Mouse (Mus musculus) MEL (cell line): Measurements from ENCODE around the gene Igfbp1. TPM values are rescaled to one million over a fixed set of nuclear protein-coding genes. Genes with fewer than 3 reads are reported as not detected.

ENCODE experiments used
- DNase-seq: peaks from one replicate; pipeline ENCODE4 v3.0.0; 2011; ENCODE audit warnings: low read depth, low spot score
- H3K27ac ChIP-seq: 2 replicates; pipeline ENCODE4 v1.5.1; 2012; ENCODE audit warnings: low read depth, mild to moderate bottlenecking, control low read depth, low read length, moderate library complexity; ENCODE audit not compliant: control insufficient read depth
- H3K27me3 ChIP-seq, 2 experiments: fragments of 150-350 bp in 1 of 2; sonication (generic) in 1 of 2; 2 replicates each; pipeline ENCODE4 v1.6.1; 2012; ENCODE audit warnings: low read length in 2 of 2, mild to moderate bottlenecking in 2 of 2, improper control_type of control experiment in 1 of 2, moderate library complexity in 1 of 2; ENCODE audit not compliant: insufficient read depth in 2 of 2, control insufficient read depth in 1 of 2
- H3K36me3 ChIP-seq, 2 experiments: 2 replicates each; pipeline ENCODE4 v1.6.1; 2012 to 2014; ENCODE audit warnings: low read length in 2 of 2, improper control_type of control experiment in 1 of 2, inconsistent platforms in 1 of 2, mild to moderate bottlenecking in 1 of 2; ENCODE audit not compliant: insufficient read depth in 2 of 2, control insufficient read depth in 1 of 2
- H3K4me1 ChIP-seq, 2 experiments: fragments of 150-350 bp in 1 of 2; sonication (generic) in 1 of 2; 2 replicates each; pipeline ENCODE4 v1.6.1; 2012; ENCODE audit warnings: low read length in 2 of 2, improper control_type of control experiment in 1 of 2, mild to moderate bottlenecking in 1 of 2; ENCODE audit not compliant: insufficient read depth in 2 of 2, control insufficient read depth in 1 of 2
- H3K4me3 ChIP-seq, 2 experiments: fragments of 150-350 bp in 1 of 2; sonication (generic) in 1 of 2; 2 replicates each; pipeline ENCODE4 v1.5.1; 2012; ENCODE audit warnings: low read depth in 2 of 2, low read length in 2 of 2, mild to moderate bottlenecking in 2 of 2, moderate library complexity in 2 of 2, control low read depth in 1 of 2, improper control_type of control experiment in 1 of 2; ENCODE audit not compliant: control insufficient read depth in 1 of 2, insufficient read depth in 1 of 2
- H3K79me2 ChIP-seq: 2 replicates; pipeline ENCODE4 v1.6.1; 2012; ENCODE audit warnings: mild to moderate bottlenecking, low read length, moderate library complexity; ENCODE audit not compliant: control insufficient read depth, poor library complexity, insufficient read depth
- H3K9ac ChIP-seq: 2 replicates; pipeline ENCODE4 v1.6.1; 2012; ENCODE audit warnings: low read depth, mild to moderate bottlenecking, control low read depth, low read length, moderate library complexity; ENCODE audit not compliant: control insufficient read depth, poor library complexity, severe bottlenecking
- H3K9me3 ChIP-seq: fragments of 150-350 bp; sonication (generic); replicated peaks from 2 replicates; pipeline ENCODE4 v1.6.1; 2012; ENCODE audit warnings: mild to moderate bottlenecking, low read length, improper control_type of control experiment, moderate library complexity; ENCODE audit not compliant: insufficient read depth
- BHLHE40 ChIP-seq: IDR thresholded peaks from 2 replicates; pipeline ENCODE4 v1.6.1; 2012; ENCODE audit warnings: low read depth, mild to moderate bottlenecking, inconsistent platforms, low read length, improper control_type of control experiment, borderline replicate concordance
- CHD2 ChIP-seq: IDR thresholded peaks from 2 replicates; pipeline ENCODE4 v1.6.1; 2011; ENCODE audit warnings: low read length, improper control_type of control experiment
- CTCF ChIP-seq, 3 experiments: IDR thresholded peaks in 2 of 3; conservative IDR thresholded peaks in 1 of 3; 2 replicates each; pipeline ENCODE4 v1.5.1; 2011 to 2012; ENCODE audit warnings: low read length in 3 of 3, low read depth in 2 of 3, mild to moderate bottlenecking in 2 of 3, improper control_type of control experiment in 1 of 3, inconsistent platforms in 1 of 3, mixed read lengths in 1 of 3, moderate library complexity in 1 of 3; ENCODE audit not compliant: control insufficient read depth in 1 of 3, insufficient read depth in 1 of 3, poor library complexity in 1 of 3, severe bottlenecking in 1 of 3
- E2F4 ChIP-seq: IDR thresholded peaks from 2 replicates; pipeline ENCODE4 v1.6.1; 2011; ENCODE audit warnings: low read depth, low read length, improper control_type of control experiment, borderline replicate concordance
- ELF1 ChIP-seq: IDR thresholded peaks from 2 replicates; pipeline ENCODE4 v1.6.1; 2014; ENCODE audit warnings: low read depth, mild to moderate bottlenecking, inconsistent platforms, low read length, improper control_type of control experiment, moderate library complexity
- GABPA ChIP-seq: IDR thresholded peaks from 2 replicates; pipeline ENCODE4 v1.6.1; 2012; ENCODE audit warnings: low read depth, mild to moderate bottlenecking, inconsistent platforms, low read length, improper control_type of control experiment, moderate library complexity
- JUND ChIP-seq: IDR thresholded peaks from 2 replicates; pipeline ENCODE4 v1.6.1; 2011; ENCODE audit warnings: low read depth, mild to moderate bottlenecking, improper control_type of control experiment, low read length
- KAT2A ChIP-seq: conservative IDR thresholded peaks from 2 replicates; pipeline ENCODE4 v1.6.1; 2012; ENCODE audit warnings: low read depth, low read length, improper control_type of control experiment, inconsistent platforms
- MAFK ChIP-seq: IDR thresholded peaks from 2 replicates; pipeline ENCODE4 v1.6.1; 2011; ENCODE audit warnings: low read depth, mild to moderate bottlenecking, low read length, improper control_type of control experiment, borderline replicate concordance
- MAX ChIP-seq: IDR thresholded peaks from 2 replicates; pipeline ENCODE4 v1.6.1; 2011; ENCODE audit warnings: low read length, improper control_type of control experiment
- MAZ ChIP-seq: IDR thresholded peaks from 2 replicates; pipeline ENCODE4 v1.6.1; 2012; ENCODE audit warnings: low read depth, mild to moderate bottlenecking, inconsistent platforms, low read length, improper control_type of control experiment
- MXI1 ChIP-seq: IDR thresholded peaks from 2 replicates; pipeline ENCODE4 v1.6.1; 2011; ENCODE audit warnings: mild to moderate bottlenecking, low read depth, low read length, improper control_type of control experiment
- MYC ChIP-seq: IDR thresholded peaks from 2 replicates; pipeline ENCODE4 v1.6.1; 2011; ENCODE audit warnings: low read depth, mild to moderate bottlenecking, low read length, improper control_type of control experiment, moderate library complexity
- NRF1 ChIP-seq: IDR thresholded peaks from 2 replicates; pipeline ENCODE4 v1.6.1; 2014; ENCODE audit warnings: low read depth, mild to moderate bottlenecking, inconsistent platforms, low read length, improper control_type of control experiment, moderate library complexity; ENCODE audit not compliant: poor library complexity, insufficient read depth, severe bottlenecking
- POLR2AphosphoS2 ChIP-seq: IDR thresholded peaks from 2 replicates; pipeline ENCODE4 v1.6.1; 2011; ENCODE audit warnings: low read length, improper control_type of control experiment
- POLR2AphosphoS5 ChIP-seq: IDR thresholded peaks from 2 replicates; pipeline ENCODE4 v1.6.1; 2012; ENCODE audit warnings: low read depth, borderline replicate concordance, mild to moderate bottlenecking, inconsistent platforms, low read length, moderate library complexity, mixed read lengths
- RAD21 ChIP-seq: IDR thresholded peaks from 2 replicates; pipeline ENCODE4 v1.6.1; 2011; ENCODE audit warnings: mild to moderate bottlenecking, low read depth, low read length, improper control_type of control experiment
- SIN3A ChIP-seq: IDR thresholded peaks from 2 replicates; pipeline ENCODE4 v1.6.1; 2012; ENCODE audit warnings: low read length, improper control_type of control experiment, inconsistent platforms
- TAL1 ChIP-seq: IDR thresholded peaks from 2 replicates; pipeline ENCODE4 v1.6.1; 2012; ENCODE audit warnings: mild to moderate bottlenecking, inconsistent platforms, low read length, moderate library complexity, mixed read lengths
- TBP ChIP-seq: IDR thresholded peaks from 2 replicates; pipeline ENCODE4 v1.8.0; 2011; ENCODE audit warnings: low read depth, low read length, improper control_type of control experiment
- ZC3H11A ChIP-seq: IDR thresholded peaks from 2 replicates; pipeline ENCODE4 v1.6.1; 2012; ENCODE audit warnings: low read depth, mild to moderate bottlenecking, inconsistent platforms, low read length, improper control_type of control experiment
- ZNF384 ChIP-seq: IDR thresholded peaks from 2 replicates; pipeline ENCODE4 v1.6.1; 2012; ENCODE audit warnings: low read depth, mild to moderate bottlenecking, inconsistent platforms, low read length, improper control_type of control experiment
- polyA plus RNA-seq, 2 experiments: library from polyadenylated mRNA; stranded (reverse) in 1 of 2; unstranded in 1 of 2; fragments of >175 nt in 1 of 2; fragments of >200 nt in 1 of 2; gene quantifications; 2 replicates each; pipeline versions ENCODE4 v1.2.1 to v1.2.4; 2012; ENCODE audit warnings: low replicate concordance in 2 of 2, low read depth in 1 of 2; ENCODE audit not compliant: insufficient read length in 2 of 2, insufficient read depth in 1 of 2, missing spikeins in 1 of 2
- total RNA-seq: library from RNA; depleted of rRNA; stranded (reverse); fragments of 300-350 nt; gene quantifications from 2 replicates; pipeline ENCODE4 v1.2.3, GENCODE M21; 2012

Gene Igfbp1
- total and polyA plus RNA-seq, 3 experiments, result not detected

- Histone ChIP-seq H3K9ac (no peak overlapping the region), H3K36me3 (no peaks in the 10 kb centered on the region), H3K4me3 (no peak overlapping the region), H3K27ac (no peak overlapping the region), H3K4me1 (no peaks in the 10 kb centered on the region)
- TF ChIP-seq NRF1, result no peak
- no peak for TF ChIP-seq BHLHE40
- TF ChIP-seq CTCF (IDR thresholded peaks at IDR 0.05 in 2 of 3, conservative IDR thresholded peaks at IDR 0.05 in 1 of 3; ENCODE audit: control insufficient read depth in 1 of 3, insufficient read depth in 1 of 3, low read depth in 2 of 3, low read length in 3 of 3, poor library complexity in 1 of 3, severe bottlenecking in 1 of 3), result no peak
- TF ChIP-seq CHD2, result no peak
- TF ChIP-seq POLR2AphosphoS2, result no peak
- TF ChIP-seq E2F4, result no peak
- TF ChIP-seq ZC3H11A, result no peak
- no peak for TF ChIP-seq KAT2A
- TF ChIP-seq SIN3A, result no peak
- TF ChIP-seq TAL1, result no peak
- TF ChIP-seq RAD21, result no peak
- TF ChIP-seq MXI1, result no peak
- no peak for TF ChIP-seq TBP
- TF ChIP-seq GABPA, result no peak
- no peak for TF ChIP-seq ELF1
- TF ChIP-seq, all 39 proteins: peak for 0
- Histone ChIP-seq H3K27me3 (no peaks in the 10 kb centered on the region), H3K79me2 (no peaks in the 10 kb centered on the region), H3K9me3 (no peaks in the 10 kb centered on the region)
- DNase-seq, result no peak
Observed at GRCm38 (mm10) chr11:7202206-7202605, 4.6 kb downstream of the Igfbp1 start.

GRCm38 (mm10) chr11:7203846-7204245, 6.3 kb downstream of the Igfbp1 start:
- H3K79me2 ChIP-seq, result no peaks in the 10 kb centered on the region
- no peaks in the 10 kb centered on the region for H3K9me3 ChIP-seq
- H3K27ac ChIP-seq, result no peak overlapping the region
- H3K9ac ChIP-seq, result no peak overlapping the region
- TF ChIP-seq MXI1, result no peak
- no peak for TF ChIP-seq ZNF384
- no peak for TF ChIP-seq TBP
- H3K36me3 ChIP-seq, result no peaks in the 10 kb centered on the region
- no peak overlapping the region for H3K4me3 ChIP-seq
- no peaks in the 10 kb centered on the region for H3K27me3 ChIP-seq
- H3K4me1 ChIP-seq, result no peaks in the 10 kb centered on the region
- no peak for DNase-seq

GRCm38 (mm10) chr11:7210343-7210742, 12.8 kb downstream of the Igfbp1 start:
- no peak overlapping the region for H3K9ac ChIP-seq
- H3K36me3 ChIP-seq, result no peaks in the 10 kb centered on the region
- H3K79me2 ChIP-seq, result no peaks in the 10 kb centered on the region
- no peak overlapping the region for H3K4me3 ChIP-seq
- H3K9me3 ChIP-seq, result no peaks in the 10 kb centered on the region
- TF ChIP-seq MAFK (no peak), MYC (no peak), POLR2AphosphoS5 (no peak), CTCF (IDR thresholded peaks at IDR 0.05 in 2 of 3, conservative IDR thresholded peaks at IDR 0.05 in 1 of 3; ENCODE audit: control insufficient read depth in 1 of 3, insufficient read depth in 1 of 3, low read depth in 2 of 3, low read length in 3 of 3, poor library complexity in 1 of 3, severe bottlenecking in 1 of 3) (peak; percentile 37 to 70 (median 43)), JUND (no peak), RAD21 (peak; percentile 44), MAZ (no peak), TAL1 (no peak), MAX (no peak)
- TF ChIP-seq, all 39 proteins: peak for 2
- H3K27me3 ChIP-seq, result no peaks in the 10 kb centered on the region
- DNase-seq, result peak; percentile 12
- H3K4me1 ChIP-seq, result no peaks in the 10 kb centered on the region
- no peak overlapping the region for H3K27ac ChIP-seq
